Mouse (Mus musculus): ENCODE results near the gene Gtf2a1l. TPM values are rescaled to one million over a fixed set of nuclear protein-coding genes. Genes with fewer than 3 reads are reported as not detected.

Gtf2a1l gene
- 0.83 and 0.91 TPM in 2 replicates for polyA plus RNA-seq (2014; fragmentation: Nextera tagmentation; extraction: Ambion mirVana)

DNA sequence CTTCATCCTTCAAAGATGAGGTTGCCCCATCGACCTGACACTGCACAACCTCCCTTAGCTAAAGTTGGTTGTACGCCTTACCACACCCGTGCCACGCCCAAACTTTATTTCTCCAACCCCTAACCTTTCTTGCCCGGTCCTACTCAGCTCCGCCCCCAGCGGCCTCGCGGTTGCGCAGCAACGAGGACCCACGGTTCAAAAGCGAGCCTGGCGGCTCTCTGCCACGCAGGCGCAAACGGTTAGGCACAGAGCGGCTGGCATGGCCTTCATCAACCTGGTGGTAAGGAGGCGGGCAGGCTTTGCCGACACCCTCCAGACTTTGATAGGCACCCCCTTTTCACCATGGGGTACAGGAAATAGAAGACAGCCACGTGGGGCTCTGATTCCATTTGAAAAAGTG, at the start of gene Gtf2a1l:
Gtf2a1l (plus strand) TSS at position 209 of the 400 bp plus-strand sequence.
- Histone ChIP-seq H3K4me3 (ENCODE audit: low read depth, low read length) (0 out of 2 replicates have a peak within 1 kb of the TSS, but pooled peaks have one; percentile 1), H3K27ac (ENCODE audit: low read length) (no peak within 1 kb of the TSS), H3K27me3 (ENCODE audit: control insufficient read depth, insufficient read depth, low read length) (no peaks in the 10 kb centered on the region), H3K4me1 (ENCODE audit: control insufficient read depth, insufficient read depth, low read length) (no peaks in the 10 kb centered on the region), H3K36me3 (ENCODE audit: control insufficient read depth, insufficient read depth, low read length) (no peaks in the 10 kb centered on the region), H3K9ac (replicated peaks; ENCODE audit: low read depth, low read length) (no peak within 1 kb of the TSS), H3K9me3 (ENCODE audit: control insufficient read depth, low read depth, low read length) (no peaks in the 10 kb centered on the region), H3K4me2 (replicated peaks; ENCODE audit: low read depth, low read length) (peak within 1 kb of the TSS; percentile 22)
- WGBS: 22% methylated on average over 21 of the region's 21 CpGs
- 0 out of 2 replicates have a peak, but pooled peaks have one; percentile 53 for ATAC-seq (ENCODE audit: insufficient number of reproducible peaks, insufficient read depth, low FRiP score, low read depth)

- Histone ChIP-seq H3K9me3 (ENCODE audit: control insufficient read depth, low read depth, low read length) (no peaks in the 10 kb centered on the region), H3K27ac (ENCODE audit: low read length) (no peak overlapping the region)
- 78% methylated on average over 4 of the region's 4 CpGs for WGBS
Measured at GRCm38 (mm10) chr17:88620935-88621334, 47.5 kb upstream of the Gtf2a1l start.

DNA sequence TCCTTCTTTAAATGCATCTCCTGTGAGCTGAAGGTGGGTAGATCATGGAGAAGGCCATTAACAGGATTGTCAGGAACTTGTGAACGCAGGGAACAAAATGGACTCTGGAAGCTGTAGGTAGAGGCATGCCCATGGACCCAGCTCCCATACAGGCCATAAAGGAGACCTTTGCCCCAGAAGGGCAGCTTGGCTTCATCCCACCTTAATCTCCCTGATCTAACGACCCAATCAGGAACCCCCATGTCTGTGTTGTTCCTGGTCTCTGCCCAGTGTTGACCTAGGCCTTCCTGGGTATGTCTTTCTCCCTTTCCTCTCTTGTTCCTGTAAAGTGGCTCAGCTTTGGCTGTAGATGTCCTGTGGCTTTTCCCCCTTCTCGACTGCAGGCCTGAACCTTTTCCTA, 47.1 kb upstream of the Gtf2a1l start:
- no peak for ATAC-seq (ENCODE audit: insufficient number of reproducible peaks, insufficient read depth, low FRiP score, low read depth)
- H3K27ac ChIP-seq (ENCODE audit: low read length): no peak overlapping the region
- H3K9ac ChIP-seq (replicated peaks; ENCODE audit: low read depth, low read length): no peak overlapping the region
- H3K4me3 ChIP-seq (ENCODE audit: low read depth, low read length): no peak overlapping the region
- WGBS: 83% methylated on average over 3 of the region's 3 CpGs
- no peak overlapping the region for H3K4me2 ChIP-seq (replicated peaks; ENCODE audit: low read depth, low read length)
- H3K36me3 ChIP-seq (ENCODE audit: control insufficient read depth, insufficient read depth, low read length): no peaks in the 10 kb centered on the region; the same call in 1 of the 2 replicates
- H3K27me3 ChIP-seq (ENCODE audit: control insufficient read depth, insufficient read depth, low read length): no peaks in the 10 kb centered on the region
- H3K9me3 ChIP-seq (ENCODE audit: control insufficient read depth, low read depth, low read length): no peaks in the 10 kb centered on the region
- H3K4me1 ChIP-seq (ENCODE audit: control insufficient read depth, insufficient read depth, low read length): peaks cover 9% of the 10 kb centered on the region

More at GRCm38 (mm10) chr17:88620935-88621334, 47.5 kb upstream of the Gtf2a1l start:
- H3K4me1 ChIP-seq (ENCODE audit: control insufficient read depth, insufficient read depth, low read length): peaks cover 5% of the 10 kb centered on the region
- H3K4me2 ChIP-seq (replicated peaks; ENCODE audit: low read depth, low read length): no peak overlapping the region
- H3K4me3 ChIP-seq (ENCODE audit: low read depth, low read length): no peak overlapping the region
- no peak for ATAC-seq (ENCODE audit: insufficient number of reproducible peaks, insufficient read depth, low FRiP score, low read depth)
- H3K36me3 ChIP-seq (ENCODE audit: control insufficient read depth, insufficient read depth, low read length): no peaks in the 10 kb centered on the region; the same call in 1 of the 2 replicates
- H3K27me3 ChIP-seq (ENCODE audit: control insufficient read depth, insufficient read depth, low read length): no peaks in the 10 kb centered on the region
- no peak overlapping the region for H3K9ac ChIP-seq (replicated peaks; ENCODE audit: low read depth, low read length)

GRCm38 (mm10) chr17:88622711-88623110, 45.7 kb upstream of the Gtf2a1l start:
- 77% methylated on average over 1 of the region's 1 CpGs for WGBS
- Histone ChIP-seq H3K4me3 (ENCODE audit: low read depth, low read length) (no peak overlapping the region), H3K4me1 (ENCODE audit: control insufficient read depth, insufficient read depth, low read length) (peaks cover 22% of the 10 kb centered on the region), H3K27me3 (ENCODE audit: control insufficient read depth, insufficient read depth, low read length) (no peaks in the 10 kb centered on the region), H3K9ac (replicated peaks; ENCODE audit: low read depth, low read length) (no peak overlapping the region), H3K36me3 (ENCODE audit: control insufficient read depth, insufficient read depth, low read length) (no peaks in the 10 kb centered on the region; the same call in 1 of the 2 replicates), H3K27ac (ENCODE audit: low read length) (no peak overlapping the region), H3K4me2 (replicated peaks; ENCODE audit: low read depth, low read length) (no peak overlapping the region), H3K9me3 (ENCODE audit: control insufficient read depth, low read depth, low read length) (no peaks in the 10 kb centered on the region)
- ATAC-seq (ENCODE audit: insufficient number of reproducible peaks, insufficient read depth, low FRiP score, low read depth): no peak

DNA sequence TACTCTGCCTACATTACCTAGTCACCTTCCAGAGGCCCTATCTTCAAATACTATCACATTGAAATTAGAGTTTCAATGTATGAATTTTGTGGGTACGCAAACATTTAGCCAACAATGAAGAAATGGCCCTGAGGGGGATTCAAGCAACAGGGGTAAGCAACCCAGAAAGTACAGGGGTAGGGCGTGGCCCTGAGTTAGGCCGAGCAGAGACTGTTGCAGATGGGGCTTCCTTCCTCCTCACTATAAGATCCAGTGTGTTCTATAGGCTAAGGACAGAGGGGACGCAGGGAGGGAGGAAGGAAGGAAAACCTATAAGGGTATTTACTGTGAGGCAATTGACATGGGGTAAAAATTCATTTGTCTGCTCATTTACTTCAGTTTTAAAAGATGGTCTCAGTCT, 44.1 kb upstream of the Gtf2a1l start:
- no peak overlapping the region for H3K4me2 ChIP-seq (replicated peaks; ENCODE audit: low read depth, low read length)
- H3K4me3 ChIP-seq (ENCODE audit: low read depth, low read length): no peak overlapping the region
- no peak for ATAC-seq (ENCODE audit: insufficient number of reproducible peaks, insufficient read depth, low FRiP score, low read depth)
- H3K4me1 ChIP-seq (ENCODE audit: control insufficient read depth, insufficient read depth, low read length): peaks cover 33% of the 10 kb centered on the region
- WGBS: 84% methylated on average over 4 of the region's 4 CpGs
- no peaks in the 10 kb centered on the region for H3K9me3 ChIP-seq (ENCODE audit: control insufficient read depth, low read depth, low read length)
- H3K27ac ChIP-seq (ENCODE audit: low read length): no peak overlapping the region
- H3K9ac ChIP-seq (replicated peaks; ENCODE audit: low read depth, low read length): no peak overlapping the region
- H3K27me3 ChIP-seq (ENCODE audit: control insufficient read depth, insufficient read depth, low read length): no peaks in the 10 kb centered on the region
- no peaks in the 10 kb centered on the region; the same call in 1 of the 2 replicates for H3K36me3 ChIP-seq (ENCODE audit: control insufficient read depth, insufficient read depth, low read length)

- H3K36me3 ChIP-seq (ENCODE audit: control insufficient read depth, insufficient read depth, low read length): no peaks in the 10 kb centered on the region; the same call in 1 of the 2 replicates
- no peak overlapping the region for H3K9ac ChIP-seq (replicated peaks; ENCODE audit: low read depth, low read length)
- H3K27me3 ChIP-seq (ENCODE audit: control insufficient read depth, insufficient read depth, low read length): no peaks in the 10 kb centered on the region
- H3K4me2 ChIP-seq (replicated peaks; ENCODE audit: low read depth, low read length): no peak overlapping the region
- WGBS: 86% methylated on average over 13 of the region's 13 CpGs
- peaks cover 41% of the 10 kb centered on the region for H3K4me1 ChIP-seq (ENCODE audit: control insufficient read depth, insufficient read depth, low read length)
- no peaks in the 10 kb centered on the region for H3K9me3 ChIP-seq (ENCODE audit: control insufficient read depth, low read depth, low read length)
- H3K4me3 ChIP-seq (ENCODE audit: low read depth, low read length): no peak overlapping the region
- peak overlapping the region; percentile 80; the same call in 1 of the 2 replicates for H3K27ac ChIP-seq (ENCODE audit: low read length)
- no peak for ATAC-seq (ENCODE audit: insufficient number of reproducible peaks, insufficient read depth, low FRiP score, low read depth)
Measured at GRCm38 (mm10) chr17:88625350-88625749, 43.1 kb upstream of the Gtf2a1l start.

GRCm38 (mm10) chr17:88625931-88626330, 42.5 kb upstream of the Gtf2a1l start:
- WGBS: 45% methylated on average over 7 of the region's 7 CpGs
- ATAC-seq (ENCODE audit: insufficient number of reproducible peaks, insufficient read depth, low FRiP score, low read depth): no peak
- Histone ChIP-seq H3K36me3 (ENCODE audit: control insufficient read depth, insufficient read depth, low read length) (no peaks in the 10 kb centered on the region; the same call in 1 of the 2 replicates), H3K4me3 (ENCODE audit: low read depth, low read length) (no peak overlapping the region), H3K4me2 (replicated peaks; ENCODE audit: low read depth, low read length) (0 out of 2 replicates have a peak overlapping the region, but pooled peaks have one; percentile 7), H3K9me3 (ENCODE audit: control insufficient read depth, low read depth, low read length) (no peaks in the 10 kb centered on the region), H3K27ac (ENCODE audit: low read length) (peak overlapping the region; percentile 80), H3K9ac (replicated peaks; ENCODE audit: low read depth, low read length) (no peak overlapping the region), H3K27me3 (ENCODE audit: control insufficient read depth, insufficient read depth, low read length) (no peaks in the 10 kb centered on the region), H3K4me1 (ENCODE audit: control insufficient read depth, insufficient read depth, low read length) (peaks cover 44% of the 10 kb centered on the region)

DNA sequence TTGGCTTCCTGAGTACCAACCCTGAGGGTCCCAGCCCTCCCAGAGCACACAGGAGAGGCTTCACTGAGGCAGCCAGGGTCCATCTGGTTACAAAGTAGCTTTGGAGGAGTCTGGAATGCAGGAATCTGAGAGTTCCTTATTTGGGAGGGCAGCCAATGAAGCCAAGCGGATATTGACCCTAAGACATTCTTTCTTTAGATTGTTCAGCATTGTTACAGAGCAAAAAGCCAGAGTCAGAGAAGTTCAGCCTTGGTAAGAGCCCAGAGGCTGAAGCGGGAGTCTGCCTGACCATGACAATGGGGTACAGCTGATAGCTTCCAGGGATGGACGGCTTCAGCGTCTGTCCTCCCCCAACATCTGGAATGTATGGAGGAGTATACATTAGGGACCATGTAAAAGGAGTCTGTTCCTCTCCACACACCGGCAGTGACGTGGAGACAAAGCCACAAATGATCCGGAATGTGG, 42.1 kb upstream of the Gtf2a1l start:
- WGBS: 28% methylated on average over 7 of the region's 7 CpGs
- Histone ChIP-seq H3K4me3 (ENCODE audit: low read depth, low read length) (no peak overlapping the region; the same call in 1 of the 2 replicates), H3K9ac (replicated peaks; ENCODE audit: low read depth, low read length) (no peak overlapping the region), H3K36me3 (ENCODE audit: control insufficient read depth, insufficient read depth, low read length) (no peaks in the 10 kb centered on the region; the same call in 1 of the 2 replicates), H3K4me1 (ENCODE audit: control insufficient read depth, insufficient read depth, low read length) (peaks cover 44% of the 10 kb centered on the region), H3K27ac (ENCODE audit: low read length) (peak overlapping the region; percentile 80), H3K27me3 (ENCODE audit: control insufficient read depth, insufficient read depth, low read length) (no peaks in the 10 kb centered on the region), H3K4me2 (replicated peaks; ENCODE audit: low read depth, low read length) (peak overlapping the region; percentile 20; the same call in 1 of the 2 replicates), H3K9me3 (ENCODE audit: control insufficient read depth, low read depth, low read length) (no peaks in the 10 kb centered on the region)
- no peak for ATAC-seq (ENCODE audit: insufficient number of reproducible peaks, insufficient read depth, low FRiP score, low read depth)
